Mouse (Mus musculus) midbrain, embryonic 12.5 days (tissue): ENCODE measurements around the gene Smarca2. TPM values are rescaled to one million over a fixed set of nuclear protein-coding genes. Genes with fewer than 3 reads are reported as not detected.

Experiments used
- ATAC-seq: fragments of 200-750 bp; cut with Nextera tagmentation; 2 replicates; pipeline ENCODE4 v1.8.0; 2017; ENCODE audit warnings: low read depth, moderate TSS enrichment, moderate library complexity; ENCODE audit not compliant: low FRiP score
- H3K27ac ChIP-seq: fragments of 300-500 bp; sonication (generic); replicated peaks from 2 replicates; pipeline ENCODE4 v1.5.1; 2016; ENCODE audit warnings: mild to moderate bottlenecking
- H3K27me3 ChIP-seq: fragments of 300-500 bp; sonication (generic); 2 replicates; pipeline ENCODE4 v1.6.1; 2016; ENCODE audit warnings: mild to moderate bottlenecking
- H3K36me3 ChIP-seq: fragments of 300-500 bp; sonication (generic); 2 replicates; pipeline ENCODE4 v1.6.1; 2016
- H3K4me1 ChIP-seq: fragments of 300-500 bp; sonication (generic); 2 replicates; pipeline ENCODE4 v1.6.1; 2016
- H3K4me2 ChIP-seq: fragments of 300-500 bp; sonication (generic); replicated peaks from 2 replicates; pipeline ENCODE4 v1.6.1; 2016; ENCODE audit warnings: mild to moderate bottlenecking, moderate library complexity
- H3K4me3 ChIP-seq: fragments of 300-500 bp; sonication (generic); 2 replicates; pipeline ENCODE4 v1.5.1; 2016; ENCODE audit warnings: mild to moderate bottlenecking
- H3K9ac ChIP-seq: fragments of 300-500 bp; sonication (generic); replicated peaks from 2 replicates; pipeline ENCODE4 v1.6.1; 2016; ENCODE audit warnings: mild to moderate bottlenecking, moderate library complexity
- H3K9me3 ChIP-seq: fragments of 300-500 bp; sonication (generic); 2 replicates; pipeline ENCODE4 v1.6.1; 2016; ENCODE audit warnings: mild to moderate bottlenecking
- WGBS: fragments of 180-500 bp; shearing (Covaris S2); methylation state at CpG from one replicate; pipeline ENCODE4 v1.1.7; 2016; 5-methylcytosine and 5-hydroxymethylcytosine counted together
- polyA plus RNA-seq: library from polyadenylated mRNA; unstranded; fragments of >200 nt; fragmentation: Nextera tagmentation; extraction: Ambion mirVana; gene quantifications from 2 replicates; pipeline ENCODE4 v1.2.1, GENCODE M21; 2016

Gene Smarca2
- polyA plus RNA-seq, 1 experiment from 2014 or later, result 52.7 TPM

- Histone ChIP-seq H3K4me3 (no peak overlapping the region), H3K27ac (no peak overlapping the region), H3K9ac (no peak overlapping the region), H3K27me3 (no peaks in the 10 kb centered on the region), H3K36me3 (no peaks in the 10 kb centered on the region), H3K4me1 (peaks cover 5% of the 10 kb centered on the region; the same call in 1 of the 2 replicates), H3K4me2 (no peak overlapping the region), H3K9me3 (peaks cover 4% of the 10 kb centered on the region; the same call in 1 of the 2 replicates)
- peak; percentile 73; the same call in 1 of the 2 replicates for ATAC-seq
- 18% methylated on average over 4 of the region's 4 CpGs for WGBS
These were observed 209.8 kb downstream of the Smarca2 start for GRCm38 (mm10) chr19:26814629-26815028.

GRCm38 (mm10) chr19:26817901-26818300 lies 213.1 kb downstream of the Smarca2 start:
- no peaks in the 10 kb centered on the region for H3K36me3 ChIP-seq
- WGBS, result 77% methylated on average over 4 of the region's 4 CpGs
- no peak for ATAC-seq

More at GRCm38 (mm10) chr19:26817901-26818300, 213.1 kb downstream of the Smarca2 start:
- Histone ChIP-seq H3K9ac (no peak overlapping the region), H3K4me1 (peaks cover 5% of the 10 kb centered on the region; the same call in 1 of the 2 replicates), H3K27ac (no peak overlapping the region), H3K4me3 (no peak overlapping the region), H3K4me2 (no peak overlapping the region), H3K9me3 (no peaks in the 10 kb centered on the region), H3K27me3 (no peaks in the 10 kb centered on the region)
